Mouse (Mus musculus) neutrophil, adult 59 days (primary cell): ENCODE measurements around the gene Nppb. TPM values are rescaled to one million over a fixed set of nuclear protein-coding genes. Genes with fewer than 3 reads are reported as not detected.

Source experiments
- total RNA-seq, 2 experiments: library from RNA; stranded (reverse); gene quantifications; 1 replicate in 1 of 2; 2 replicates in 1 of 2; pipeline ENCODE4 v1.2.4; 2023

The Nppb gene
- not detected for total RNA-seq

DNA sequence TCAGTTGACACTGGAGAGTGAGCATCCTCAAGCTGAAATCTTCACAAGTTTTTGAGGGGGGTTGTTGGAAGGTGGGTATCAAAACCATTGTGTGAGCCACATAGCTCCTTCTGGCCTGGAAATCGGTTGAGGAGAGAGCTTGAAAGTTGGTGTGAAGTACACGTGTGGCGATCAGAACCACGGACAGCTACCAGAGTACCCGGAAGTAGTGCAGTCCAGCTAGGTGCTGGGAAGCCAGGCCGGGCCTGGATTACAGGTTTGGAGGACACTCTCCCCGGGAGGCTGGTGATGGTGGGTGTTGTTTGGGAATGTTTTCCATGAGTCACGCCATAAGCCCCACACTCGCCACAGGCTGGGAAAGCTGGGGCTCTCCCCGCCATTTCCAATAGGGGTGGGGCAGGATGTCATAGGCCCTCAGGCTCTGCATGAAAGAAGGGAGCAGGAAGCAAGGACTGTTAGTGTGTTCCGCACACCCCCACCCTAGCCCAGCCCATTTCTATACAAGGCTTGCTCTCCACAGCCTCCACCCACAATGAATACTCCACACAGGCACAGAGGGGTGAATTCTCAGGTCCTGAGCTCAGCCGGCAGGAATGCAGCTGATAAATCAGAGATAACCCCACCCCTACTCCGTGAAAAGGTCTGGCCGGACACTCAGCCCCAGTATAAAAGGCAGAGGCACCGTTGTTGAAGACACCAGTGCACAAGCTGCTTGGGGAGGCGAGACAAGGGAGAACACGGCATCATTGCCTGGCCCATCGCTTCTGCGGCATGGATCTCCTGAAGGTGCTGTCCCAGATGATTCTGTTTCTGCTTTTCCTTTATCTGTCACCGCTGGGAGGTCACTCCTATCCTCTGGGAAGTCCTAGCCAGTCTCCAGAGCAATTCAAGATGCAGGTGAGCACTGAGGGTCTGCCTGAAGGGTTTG is at the start of gene Nppb:
Gene Nppb (plus strand): TSS at position 584 of the 928 bp plus-strand sequence.

DNA sequence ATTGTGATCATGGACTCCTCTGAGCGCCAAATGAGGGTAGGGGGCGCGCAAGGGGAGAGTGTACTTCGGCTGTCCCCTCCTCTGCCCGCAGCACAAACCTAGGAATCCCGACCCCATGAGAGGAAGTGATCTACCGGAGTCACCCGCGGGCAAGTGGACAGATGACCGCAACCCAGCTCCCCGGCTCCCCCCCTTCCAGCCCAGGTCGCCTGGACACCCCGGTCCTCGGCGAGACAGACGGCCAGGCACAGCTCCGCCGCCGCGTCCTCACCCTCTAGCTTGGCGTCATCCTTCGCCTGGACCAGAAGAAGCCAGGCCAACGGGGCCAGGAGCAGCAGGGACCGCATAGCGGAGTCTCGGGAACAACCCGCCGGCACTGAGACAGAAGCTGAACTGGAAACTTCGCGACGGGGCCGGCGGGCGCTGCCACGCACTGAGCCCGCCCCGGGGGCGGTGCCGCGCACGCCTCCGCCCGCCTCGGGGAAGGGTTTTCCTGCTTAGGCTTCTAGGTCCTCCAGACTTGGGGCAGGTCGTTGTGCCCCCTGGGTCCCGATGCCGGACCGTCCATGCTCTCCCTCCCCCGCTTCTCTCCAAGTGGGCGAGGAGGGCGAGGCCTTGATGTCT is 49.1 kb upstream of the Nppb start, which contains the start of gene Plod1:
Gene Plod1 (minus strand): TSS at position 437 of the 624 bp plus-strand sequence.

DNA sequence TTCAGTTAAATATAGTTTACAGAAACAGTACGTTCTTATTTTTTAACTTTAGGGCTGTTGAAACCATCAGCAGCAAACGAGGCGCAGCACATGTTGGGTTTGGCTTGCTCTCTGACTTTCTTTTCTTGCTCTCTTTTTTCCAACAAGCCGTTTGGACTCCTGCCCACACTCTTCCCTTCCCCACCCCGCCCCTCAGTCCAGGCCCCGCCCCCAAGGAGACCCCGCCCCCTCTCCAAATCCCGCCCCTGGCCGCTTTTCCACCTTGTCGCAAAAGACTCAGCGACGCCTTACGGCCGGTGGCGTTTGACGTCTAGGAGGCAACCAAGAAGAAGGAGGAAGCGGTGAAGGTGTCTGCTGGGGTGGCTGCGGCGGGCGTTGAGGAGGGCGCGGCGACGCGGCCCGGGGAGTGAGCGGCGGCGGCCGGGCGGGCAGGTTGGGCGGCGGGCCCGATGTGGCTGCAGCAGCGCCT is 45.0 kb upstream of the Nppb start, which contains the start of gene 2510039O18Rik:
Gene 2510039O18Rik (plus strand): TSS at position 320 of the 469 bp plus-strand sequence.

DNA sequence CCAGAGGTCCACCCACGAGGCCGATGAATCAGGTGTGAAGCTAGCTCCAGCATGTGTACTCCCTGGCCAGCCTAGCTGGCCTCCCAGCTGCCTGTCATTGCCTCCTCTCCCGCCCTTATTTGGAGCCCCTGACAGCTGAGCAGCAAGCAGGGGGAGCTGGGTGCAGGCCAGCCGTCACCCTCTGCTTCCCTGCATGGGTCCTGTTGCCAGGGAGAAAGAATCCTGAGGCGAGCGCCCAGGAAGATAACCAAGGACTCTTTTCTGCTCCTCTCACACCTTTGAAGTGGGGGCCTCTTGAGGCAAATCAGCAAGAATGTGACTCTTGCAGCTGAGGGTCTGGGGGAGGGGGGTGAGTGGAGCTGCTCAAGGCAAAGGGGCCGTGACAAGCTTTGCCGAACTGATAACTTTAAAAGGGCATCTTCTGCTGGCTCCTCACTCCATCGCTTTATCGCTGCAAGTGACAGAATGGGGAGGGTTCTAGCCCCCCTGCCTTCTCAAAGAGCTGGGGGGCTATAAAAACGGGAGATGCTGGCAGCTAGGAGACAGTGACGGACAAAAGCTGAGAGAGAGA is 14.7 kb downstream of the Nppb start, which contains the start of gene Nppa:
Gene Nppa (plus strand): TSS at position 521 of the 571 bp plus-strand sequence.

Other genes starting within 250 kb of the Nppb start
- 10 to 100 TPM; 10.5 to 13.1 TPM for gene Zfp984, start 176.0 kb upstream of the Nppb start, total RNA-seq
- gene Zfp933, start 137.4 kb upstream of the Nppb start, total RNA-seq: 1 to 10 TPM; 3.5 TPM
- gene Miip, start 117.0 kb upstream of the Nppb start, total RNA-seq: 10 to 100 TPM; 34.1 to 36.9 TPM
- 1 to 10 TPM; 6.4 to 7.3 TPM for gene Fv1, start 116.8 kb upstream of the Nppb start, total RNA-seq
- gene Mfn2, start 81.1 kb upstream of the Nppb start, total RNA-seq: 10 to 100 TPM; 52.0 to 55.5 TPM
- 10 to 100 TPM; 20.2 to 20.7 TPM for gene Plod1, start 49.0 kb upstream of the Nppb start, total RNA-seq
- 10 to 100 TPM; 59.4 to 61.8 TPM for gene 2510039O18Rik, start 44.9 kb upstream of the Nppb start, total RNA-seq
- gene Nppa, start 14.9 kb downstream of the Nppb start, total RNA-seq: not detected
- 10 to 100 TPM in 1 of 2 experiments, 1 to 10 TPM in 1; 9.6 to 12.2 TPM for gene Clcn6, start 53.0 kb downstream of the Nppb start, total RNA-seq
- 10 to 100 TPM; 11.4 to 12.5 TPM for gene Mthfr, start 53.3 kb downstream of the Nppb start, total RNA-seq
- gene Agtrap, start 102.2 kb downstream of the Nppb start, total RNA-seq: 10 to 100 TPM; 59.8 to 67.7 TPM
- 10 to 100 TPM in 1 of 2 experiments, 1 to 10 TPM in 1; 9.2 to 12.4 TPM for gene Mad2l2, start 144.6 kb downstream of the Nppb start, total RNA-seq
- gene Draxin, start 144.9 kb downstream of the Nppb start, total RNA-seq: not detected
- gene Fbxo6, start 166.4 kb downstream of the Nppb start, total RNA-seq: 10 to 100 TPM; 14.8 to 19.8 TPM
- 1 to 10 TPM; 1.1 to 1.3 TPM for gene Fbxo44, start 174.7 kb downstream of the Nppb start, total RNA-seq
- not detected for gene Fbxo2, start 174.8 kb downstream of the Nppb start, total RNA-seq